8 mouse cellular contexts compared by ENCODE assay signal in genomic region chr7:44868919-44869696, GRCm38 (mm10). TPM values are rescaled to one million over a fixed set of nuclear protein-coding genes. Genes with fewer than 3 reads are reported as not detected.
DNase-seq lines count a peak whose midpoint lies in the region; ATAC-seq and TF ChIP-seq lines count a peak whose summit lies in the region.

No protein-coding gene starts in this region.

- TF ChIP-seq POLR2A in heart, adult 2 months (IDR thresholded peaks at IDR 0.05; ENCODE audit: insufficient read depth, low read depth, low read length): no peak

- H3K4me2 ChIP-seq in lung, postnatal 0 days (replicated peaks; ENCODE audit: low read depth, low read length): peak overlapping the region; percentile 69

- H3K79me2 ChIP-seq in heart, adult 2 months (replicated peaks; ENCODE audit: control insufficient read depth, insufficient read depth, low read length): no peaks in the 10 kb centered on the region; the same call in 1 of the 2 replicates

- no peak for TF ChIP-seq EP300 in heart, adult 2 months (IDR thresholded peaks at IDR 0.05; ENCODE audit: insufficient read depth, low read depth, low read length)
- TF ChIP-seq EP300 in lung, postnatal 0 days (IDR thresholded peaks at IDR 0.05): no peak

- peaks cover 29% of the 10 kb centered on the region for H3K4me1 ChIP-seq in heart, adult 2 months (ENCODE audit: control insufficient read depth, insufficient read depth, low read length)
- peaks cover 33% of the 10 kb centered on the region for H3K4me1 ChIP-seq in lung, postnatal 0 days (ENCODE audit: insufficient read depth, low read depth, low read length)

- H3K4me3 ChIP-seq in heart, adult 2 months: peak overlapping the region; percentile 72
- H3K4me3 ChIP-seq in lung, postnatal 0 days (ENCODE audit: low read depth, low read length): peak overlapping the region; percentile 99

- no peaks in the 10 kb centered on the region; the same call in 1 of the 2 replicates for H3K36me3 ChIP-seq in heart, adult 2 months (ENCODE audit: control insufficient read depth, insufficient read depth, low read length)
- H3K36me3 ChIP-seq in lung, postnatal 0 days (ENCODE audit: insufficient read depth, low read length): peaks cover 4% of the 10 kb centered on the region

- peak overlapping the region; percentile 94 for H3K27ac ChIP-seq in heart, adult 2 months
- peak overlapping the region; percentile 100 for H3K27ac ChIP-seq in lung, postnatal 0 days (ENCODE audit: low read length)

- peak; percentile 51 for ATAC-seq in lung, postnatal 0 days
- no peak for ATAC-seq in monocyte, adult 5-6 weeks (replicated peaks; ENCODE audit: insufficient number of reproducible peaks, low FRiP score, low TSS enrichment, poor library complexity, severe bottlenecking)

- H3K9me3 ChIP-seq in lung, postnatal 0 days (ENCODE audit: low read length): no peaks in the 10 kb centered on the region

- peak; percentile 24; the same call in 1 of the 2 replicates for TF ChIP-seq CTCF in heart, adult 2 months (IDR thresholded peaks at IDR 0.05)
- peak; percentile 39 for TF ChIP-seq CTCF in lung, postnatal 0 days (IDR thresholded peaks at IDR 0.05)

- intact Hi-C loops in heart, adult 2 months (cut with DNase I): loop anchor here (2.0 kb wide), 1 partner anchor 14 kb away; no protein-coding TSS in a partner anchor

- no peaks in the 10 kb centered on the region for H3K27me3 ChIP-seq in heart, adult 2 months (ENCODE audit: control insufficient read depth, insufficient read depth, low read length)
- H3K27me3 ChIP-seq in lung, postnatal 0 days (replicated peaks; ENCODE audit: insufficient read depth, low read length): no peaks in the 10 kb centered on the region

- H3K9ac ChIP-seq in heart, adult 2 months (ENCODE audit: low read depth, low read length): peak overlapping the region; percentile 95
- H3K9ac ChIP-seq in lung, postnatal 0 days (replicated peaks; ENCODE audit: low read depth): peak overlapping the region; percentile 98

- peak; percentile 61 for DNase-seq in 416B (ENCODE audit: low read depth)
- peak; percentile 53 for DNase-seq in R1 (ENCODE audit: low read depth, low spot score)
- peak; percentile 66 for DNase-seq in embryo, embryonic 10 days (ENCODE audit: low spot score)
- peak; percentile 86 to 87 for DNase-seq in heart, adult 2 months
- DNase-seq in kidney, adult 9 months: peak; percentile 63
- DNase-seq in lung, postnatal 0 days (ENCODE audit: low spot score): peak; percentile 83
- DNase-seq in retina, postnatal 1 day: peak; percentile 79

- under 1% methylated on average over 91 of the region's 108 CpGs for WGBS in heart, adult 2 months
- WGBS in lung, postnatal 0 days: under 1% methylated on average over 89 of the region's 108 CpGs

RNA-seq across cellular contexts. Expression of gene Ptov1, which starts 0.5 kb away (rescaled TPM):
- 100 to 1,000 TPM; 155 to 172 TPM for total RNA-seq in heart, adult 2 months (2021)
- polyA plus RNA-seq in heart, adult 2 months (2012; rRNA removed): 293 and 317 TPM in 2 replicates
- 276 and 288 TPM in 2 replicates for polyA plus RNA-seq in lung, postnatal 0 days (2015; fragmentation: Nextera tagmentation; extraction: Ambion mirVana)
- 7.2 to 11.9 TPM (median 7.4 TPM) in 3 replicates for total RNA-seq in monocyte, adult 5-6 weeks (2017)

RNA-seq across cellular contexts. Expression of gene Pnkp, which starts 12.2 kb away (rescaled TPM):
- 10 to 100 TPM; 15.3 to 19.6 TPM for total RNA-seq in heart, adult 2 months (2021)
- polyA plus RNA-seq in heart, adult 2 months (2012; rRNA removed): 20.2 and 30.1 TPM in 2 replicates
- polyA plus RNA-seq in lung, postnatal 0 days (2015; fragmentation: Nextera tagmentation; extraction: Ambion mirVana): 39.7 and 41.3 TPM in 2 replicates
- total RNA-seq in monocyte, adult 5-6 weeks (2017): 68.9 to 89.5 TPM (median 71.5 TPM) in 3 replicates

RNA-seq across cellular contexts. Expression of gene Tbc1d17, which starts 20.2 kb away (rescaled TPM):
- 10 to 100 TPM; 29.6 to 46.6 TPM for total RNA-seq in heart, adult 2 months (2021)
- 56.0 and 61.9 TPM in 2 replicates for polyA plus RNA-seq in heart, adult 2 months (2012; rRNA removed)
- polyA plus RNA-seq in lung, postnatal 0 days (2015; fragmentation: Nextera tagmentation; extraction: Ambion mirVana): 73.2 and 84.0 TPM in 2 replicates
- total RNA-seq in monocyte, adult 5-6 weeks (2017): 33.8 to 69.8 TPM (median 57.7 TPM) in 3 replicates

RNA-seq across cellular contexts. Expression of gene Akt1s1, which starts 20.3 kb away (rescaled TPM):
- 10 to 100 TPM; 62.6 to 72.8 TPM for total RNA-seq in heart, adult 2 months (2021)
- polyA plus RNA-seq in heart, adult 2 months (2012; rRNA removed): 53.8 and 63.0 TPM in 2 replicates
- 84.0 and 89.4 TPM in 2 replicates for polyA plus RNA-seq in lung, postnatal 0 days (2015; fragmentation: Nextera tagmentation; extraction: Ambion mirVana)
- 11.6 to 33.0 TPM (median 13.0 TPM) in 3 replicates for total RNA-seq in monocyte, adult 5-6 weeks (2017)

RNA-seq across cellular contexts. Expression of gene Med25, which starts 23.4 kb away (rescaled TPM):
- total RNA-seq in heart, adult 2 months (2021): 10 to 100 TPM; 70.0 to 85.8 TPM
- 107 and 121 TPM in 2 replicates for polyA plus RNA-seq in heart, adult 2 months (2012; rRNA removed)
- 54.2 and 62.5 TPM in 2 replicates for polyA plus RNA-seq in lung, postnatal 0 days (2015; fragmentation: Nextera tagmentation; extraction: Ambion mirVana)
- 8.2 to 15.1 TPM (median 8.9 TPM) in 3 replicates for total RNA-seq in monocyte, adult 5-6 weeks (2017)

Comparison
In these comparisons a context has a peak if more than half of its experiments do, and no peak if none do; other contexts are left out.
1. RNA of gene Ptov1, which starts 0.5 kb away (total RNA-seq): 155 to 172 TPM in heart, adult 2 months; 7.2 to 11.9 TPM in monocyte, adult 5-6 weeks; every median in the first group is over 10 times any median in the second.
2. Peak in every context shown above with its lines, with median percentiles within 50 percentile points of each other: DNase-seq.